Mouse (Mus musculus): ENCODE results near the gene Ikzf1. TPM values are rescaled to one million over a fixed set of nuclear protein-coding genes. Genes with fewer than 3 reads are reported as not detected.

Ikzf1 gene
- total RNA-seq, 2 experiments from 2014 or later = 0.42 to 0.66 TPM

DNA sequence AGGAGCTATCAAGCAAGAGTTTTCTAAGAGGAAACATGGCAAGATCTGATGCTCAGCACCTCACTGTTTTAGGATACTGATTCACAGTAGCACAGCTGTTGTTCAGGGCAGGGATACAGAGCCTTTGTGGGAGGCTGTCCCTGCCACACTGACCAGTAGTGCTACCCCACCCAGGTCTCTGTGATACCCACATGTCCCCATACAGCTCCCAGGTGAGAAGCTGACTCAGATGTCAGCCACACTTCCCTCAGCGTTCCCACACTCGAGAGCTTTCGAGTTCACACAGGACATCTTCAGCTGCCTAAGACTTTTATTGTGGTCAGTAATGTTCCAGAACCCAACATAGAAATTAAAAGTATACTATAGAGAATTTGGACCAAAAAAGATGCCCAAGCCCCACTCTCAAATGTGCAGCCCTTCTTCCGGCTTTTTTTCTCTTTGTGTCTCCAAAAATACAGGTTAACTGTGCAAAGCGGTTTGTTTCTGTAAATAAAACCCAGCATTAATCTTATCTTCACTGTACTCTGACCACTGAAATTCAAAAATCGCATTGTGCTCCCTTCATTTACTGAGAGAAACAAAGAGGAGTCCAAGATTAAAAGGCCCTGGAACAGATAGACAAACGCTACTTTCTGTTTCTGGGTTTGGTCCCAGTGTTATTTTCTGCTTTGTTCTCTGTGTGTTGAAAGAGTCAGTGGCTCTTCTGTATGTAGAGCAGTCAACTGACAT lies 31.3 kb downstream of the Ikzf1 start:
- DNase-seq = no peak
- intact Hi-C loops (cut with DNase I; ENCODE audit: low total_unique reads) = no loop called here

GRCm38 (mm10) chr11:11716692-11717037 lies 31.9 kb downstream of the Ikzf1 start:
- intact Hi-C loops (cut with DNase I; ENCODE audit: low total_unique reads) = no loop called here
- DNase-seq = no peak

GRCm38 (mm10) chr11:11717606-11718167 lies 32.9 kb downstream of the Ikzf1 start:
- DNase-seq = no peak
- intact Hi-C loops (cut with DNase I; ENCODE audit: low total_unique reads) = no loop called here

GRCm38 (mm10) chr11:11719748-11720147 lies 34.9 kb downstream of the Ikzf1 start:
- no peak for DNase-seq
- intact Hi-C loops (cut with DNase I; ENCODE audit: low total_unique reads) = no loop called here

DNA sequence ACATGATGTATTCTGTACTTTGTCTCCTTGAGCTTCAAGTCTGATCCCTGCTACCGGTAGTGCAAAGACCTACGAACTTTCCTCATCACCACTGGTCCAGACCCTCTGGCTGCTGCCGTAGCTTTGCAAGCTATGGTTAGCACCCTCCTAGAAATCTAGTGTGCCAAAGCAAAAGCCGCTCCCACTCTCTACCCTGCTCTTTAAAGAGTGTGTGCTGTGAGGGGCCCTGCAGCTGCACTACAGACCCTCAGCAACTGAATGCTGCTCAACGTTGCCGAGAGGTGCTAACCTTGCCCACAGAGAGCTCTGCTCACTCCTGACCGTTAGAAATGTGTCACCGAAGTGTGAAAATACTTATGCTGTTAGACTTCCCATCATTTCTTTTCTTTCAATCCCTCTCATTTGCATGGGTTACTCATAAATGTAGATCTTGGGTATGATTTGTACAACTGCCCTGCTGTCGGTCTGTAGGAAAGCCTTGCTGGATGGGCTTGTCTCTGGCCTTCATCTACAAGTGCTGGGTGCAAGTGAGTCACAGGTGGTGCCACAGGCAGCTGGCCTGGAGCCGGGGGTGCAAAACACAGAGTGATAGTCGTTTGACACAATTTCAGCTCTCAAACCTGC lies 40.6 kb downstream of the Ikzf1 start:
- intact Hi-C loops (cut with DNase I; ENCODE audit: low total_unique reads) = no loop called here
- DNase-seq = no peak

GRCm38 (mm10) chr11:11725876-11726525 lies 41.2 kb downstream of the Ikzf1 start:
- no peak for DNase-seq
- intact Hi-C loops (cut with DNase I; ENCODE audit: low total_unique reads) = no loop called here

GRCm38 (mm10) chr11:11726807-11727276 lies 42.0 kb downstream of the Ikzf1 start:
- intact Hi-C loops (cut with DNase I; ENCODE audit: low total_unique reads) = no loop called here
- no peak for DNase-seq

- intact Hi-C loops (cut with DNase I; ENCODE audit: low total_unique reads) = no loop called here
- no peak for DNase-seq
Observed at GRCm38 (mm10) chr11:11727936-11728556, 43.2 kb downstream of the Ikzf1 start.

GRCm38 (mm10) chr11:11729216-11729615 lies 44.4 kb downstream of the Ikzf1 start:
- no peak for DNase-seq
- intact Hi-C loops (cut with DNase I; ENCODE audit: low total_unique reads) = no loop called here

GRCm38 (mm10) chr11:11730062-11730461 lies 45.3 kb downstream of the Ikzf1 start:
- DNase-seq = no peak

DNA sequence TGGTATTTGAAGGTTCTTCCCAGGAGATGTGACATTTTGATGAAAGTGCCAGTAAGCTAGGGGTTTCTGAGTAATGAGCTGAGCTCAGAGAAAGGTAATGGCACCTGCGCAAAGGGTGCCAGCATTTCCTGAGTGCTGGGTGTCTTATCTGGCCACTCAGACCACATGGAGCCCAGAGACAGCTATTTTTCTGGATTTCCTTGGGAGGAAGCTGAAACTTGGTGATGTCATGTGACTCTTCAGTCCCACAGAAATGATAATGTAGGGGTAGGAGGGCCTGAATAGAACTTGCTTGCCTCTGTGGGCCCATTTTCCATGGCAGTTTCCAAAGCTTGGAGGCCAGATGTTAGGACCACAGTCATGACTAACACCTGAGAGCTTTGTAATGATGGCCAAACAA lies 46.9 kb downstream of the Ikzf1 start:
- intact Hi-C loops (cut with DNase I; ENCODE audit: low total_unique reads) = no loop called here
- no peak for DNase-seq

More at GRCm38 (mm10) chr11:11730062-11730461, 45.3 kb downstream of the Ikzf1 start:
- intact Hi-C loops (cut with DNase I; ENCODE audit: low total_unique reads) = no loop called here

GRCm38 (mm10) chr11:11732972-11733770 lies 48.4 kb downstream of the Ikzf1 start:
- intact Hi-C loops (cut with DNase I; ENCODE audit: low total_unique reads) = no loop called here
- DNase-seq = no peak

DNA sequence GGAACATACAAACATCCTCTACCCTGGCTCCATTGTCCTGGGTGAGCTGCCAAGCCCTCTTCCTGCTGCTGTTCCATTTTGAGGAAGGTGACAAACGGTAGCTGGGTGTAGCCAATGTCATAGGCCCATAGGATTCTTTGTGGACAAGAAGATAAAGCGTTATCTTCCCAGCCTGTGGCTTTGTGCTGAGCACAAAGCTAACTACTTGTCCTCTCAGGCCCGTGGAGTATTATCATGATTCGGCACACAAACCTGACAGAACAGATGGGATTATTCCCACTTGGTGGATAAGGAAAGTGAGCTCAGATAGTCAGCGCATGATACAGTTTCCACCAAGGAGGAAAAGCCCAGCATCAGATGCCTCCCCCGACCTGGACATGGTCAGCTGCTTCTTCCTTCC lies 50.4 kb downstream of the Ikzf1 start:
- intact Hi-C loops (cut with DNase I; ENCODE audit: low total_unique reads) = no loop called here
- no peak for DNase-seq

DNA sequence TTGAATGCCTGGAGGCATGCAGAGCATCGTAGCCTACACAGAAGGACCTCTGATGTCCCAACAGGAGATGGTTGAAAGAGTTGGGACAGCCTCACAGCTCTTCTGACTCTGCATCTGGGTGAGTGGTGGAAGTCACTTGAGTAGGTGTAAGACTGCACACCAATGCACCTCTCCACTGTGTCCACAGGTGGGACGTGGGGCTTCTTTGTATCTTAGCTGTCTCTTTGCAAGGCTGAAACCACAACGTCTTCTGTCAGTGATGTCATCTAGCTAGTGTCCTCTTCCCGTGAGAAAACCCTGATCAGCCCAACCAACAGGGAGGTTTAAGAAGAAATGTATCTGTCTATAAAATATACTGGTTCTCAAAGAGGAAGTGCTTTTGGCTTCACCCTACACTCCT lies 52.1 kb downstream of the Ikzf1 start:
- DNase-seq = no peak
- intact Hi-C loops (cut with DNase I; ENCODE audit: low total_unique reads) = no loop called here

GRCm38 (mm10) chr11:11737562-11737961 lies 52.8 kb downstream of the Ikzf1 start:
- DNase-seq = no peak
- intact Hi-C loops (cut with DNase I; ENCODE audit: low total_unique reads) = no loop called here

- intact Hi-C loops (cut with DNase I; ENCODE audit: low total_unique reads) = no loop called here
- DNase-seq = no peak
Observed at GRCm38 (mm10) chr11:11739054-11739453, 54.3 kb downstream of the Ikzf1 start.

DNA sequence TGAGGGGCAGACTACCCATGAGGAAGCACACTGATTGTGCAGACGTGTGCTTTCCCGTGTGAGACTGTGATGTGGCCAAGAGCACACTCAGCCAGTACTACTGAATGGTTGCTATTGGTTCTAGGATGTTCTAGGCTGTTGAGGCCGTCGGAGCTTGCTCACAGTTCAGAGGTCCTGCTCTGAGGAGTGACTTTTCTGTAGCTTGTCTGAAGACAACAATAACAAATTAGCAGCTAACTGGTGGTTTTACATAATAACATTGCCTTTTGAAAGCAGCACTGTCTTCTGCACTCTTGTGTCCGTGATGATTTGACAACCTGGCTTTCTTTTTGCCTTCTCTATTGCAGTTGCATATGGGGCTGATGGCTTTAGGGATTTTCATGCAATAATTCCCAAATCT lies 55.8 kb downstream of the Ikzf1 start:
- no peak for DNase-seq
- intact Hi-C loops (cut with DNase I; ENCODE audit: low total_unique reads) = no loop called here

GRCm38 (mm10) chr11:11741574-11741973 lies 56.8 kb downstream of the Ikzf1 start:
- no peak for DNase-seq
- intact Hi-C loops (cut with DNase I; ENCODE audit: low total_unique reads) = no loop called here

DNA sequence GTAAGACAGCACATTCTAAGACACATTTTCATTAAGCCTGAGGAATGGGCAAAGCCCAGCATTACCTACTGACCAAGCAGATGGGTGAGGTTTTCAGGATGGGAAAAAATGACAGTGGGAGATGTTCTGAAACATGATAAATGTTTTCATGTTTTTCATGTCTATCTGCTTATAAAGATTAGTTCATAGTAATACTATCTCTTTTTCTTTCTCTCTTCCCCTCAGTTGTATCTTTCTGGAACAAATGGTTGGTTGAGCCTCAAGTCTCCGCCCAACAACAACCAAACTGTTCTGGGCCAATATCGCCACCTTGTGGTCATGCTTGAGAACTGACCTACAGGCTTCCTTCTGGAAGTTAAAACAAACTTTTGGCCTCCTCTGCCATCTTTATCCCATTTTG lies 57.8 kb downstream of the Ikzf1 start:
- intact Hi-C loops (cut with DNase I; ENCODE audit: low total_unique reads) = no loop called here
- no peak for DNase-seq
